Mouse (Mus musculus) thymus, postnatal 36 days (tissue): ENCODE measurements at regions not wholly inside any gene's neighbourhood (a gene's known extent, or its start where the extent isn't known, plus 50 kb on each side); places are given as distances from the start of the nearest gene placed in this dataset.

Experiments used
- DNase-seq, 2 experiments: peaks; one replicate each; pipeline ENCODE4 v3.0.0; 2022; ENCODE audit warnings: mixed read lengths in 2 of 2

DNA sequence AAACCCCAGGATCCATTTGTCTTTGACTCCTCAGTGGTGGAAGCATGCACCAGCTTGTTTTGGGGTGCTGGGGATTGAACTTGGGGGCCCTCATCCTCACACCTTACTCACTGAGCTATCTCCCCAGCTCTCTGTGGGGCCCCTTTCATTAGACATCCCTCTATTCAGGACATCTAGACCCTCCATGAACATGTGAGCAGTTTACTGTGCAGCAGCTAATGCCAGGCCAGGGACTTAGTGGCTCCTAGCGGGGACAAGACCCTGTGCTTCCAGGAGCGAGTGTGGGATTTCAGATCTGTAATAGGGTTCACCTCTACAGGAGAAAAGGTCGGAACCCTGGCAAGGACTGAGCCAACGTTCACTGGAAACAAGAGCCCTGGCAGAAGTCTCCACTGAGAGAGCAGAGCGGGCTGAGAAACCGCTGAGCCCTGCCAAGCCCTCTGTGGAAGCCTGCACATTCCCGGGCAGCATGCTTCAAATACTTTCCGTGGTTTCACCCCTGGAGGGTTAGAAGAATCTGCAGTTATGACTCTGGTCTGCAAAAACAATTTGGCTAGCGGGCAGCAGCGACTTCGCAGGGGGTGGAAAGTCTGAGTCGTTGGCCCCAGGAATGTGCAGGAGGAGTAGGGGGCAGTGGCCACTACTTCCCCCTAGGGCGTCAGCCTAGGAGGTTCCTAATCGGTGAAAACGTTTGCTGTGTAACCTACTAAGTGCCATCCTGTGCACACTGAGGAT, 125.6 kb downstream of the Smad6 start:
- no peak for DNase-seq

DNA sequence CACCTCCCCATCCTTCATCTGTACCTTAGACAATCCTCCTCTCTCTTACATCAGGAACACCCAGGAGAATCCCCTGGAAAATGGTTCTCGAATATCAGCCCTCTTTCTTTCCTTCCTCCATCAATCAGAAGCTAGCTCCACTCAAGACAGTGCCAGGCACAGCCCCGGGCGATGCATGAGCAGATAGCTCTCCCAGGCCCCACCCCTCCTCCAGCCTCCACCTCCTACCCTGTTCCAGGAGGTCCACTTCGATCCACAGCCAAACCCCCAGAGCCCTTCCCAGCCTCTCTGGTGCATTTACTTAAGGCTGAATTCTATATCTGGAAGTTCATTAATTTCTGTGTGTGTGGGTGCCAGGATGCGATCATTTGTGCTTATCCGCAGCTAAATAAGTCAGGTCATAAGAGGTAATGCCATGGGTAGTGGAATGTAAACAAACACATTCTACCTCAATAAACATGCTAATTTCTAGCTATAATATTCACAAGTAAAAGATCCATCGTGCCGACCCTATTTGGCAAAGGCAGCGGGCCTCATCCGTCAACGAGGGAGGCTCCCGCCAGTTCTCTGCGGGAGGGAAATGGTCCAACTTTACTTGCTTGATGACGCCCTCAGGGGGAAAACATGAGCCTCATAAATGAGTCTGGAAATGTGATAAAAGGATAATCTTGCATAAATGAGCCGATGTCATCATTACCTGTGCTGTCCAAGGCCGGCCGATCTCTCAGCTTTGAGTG, 129.5 kb downstream of the Smad6 start:
- DNase-seq: no peak

DNA sequence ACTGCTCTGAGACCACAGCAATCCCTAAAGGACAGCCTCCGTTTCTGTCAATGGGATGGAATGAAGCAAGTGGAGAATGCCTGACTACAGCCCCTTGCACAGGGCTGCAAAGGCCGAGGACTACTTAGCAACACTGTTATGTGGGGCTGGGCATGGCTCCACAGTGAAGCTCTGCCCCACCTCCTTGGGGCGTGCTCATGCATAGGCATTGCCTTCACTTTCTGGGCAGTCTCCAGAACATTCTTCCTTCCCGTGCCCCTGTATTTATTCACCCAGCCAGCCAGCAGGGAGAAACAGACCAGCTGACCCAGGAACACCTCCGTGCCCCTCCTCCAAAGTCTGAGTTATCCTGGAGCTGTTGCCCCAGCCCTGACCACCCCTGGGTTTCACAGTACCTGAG, 131.1 kb downstream of the Smad6 start:
- DNase-seq: no peak

DNA sequence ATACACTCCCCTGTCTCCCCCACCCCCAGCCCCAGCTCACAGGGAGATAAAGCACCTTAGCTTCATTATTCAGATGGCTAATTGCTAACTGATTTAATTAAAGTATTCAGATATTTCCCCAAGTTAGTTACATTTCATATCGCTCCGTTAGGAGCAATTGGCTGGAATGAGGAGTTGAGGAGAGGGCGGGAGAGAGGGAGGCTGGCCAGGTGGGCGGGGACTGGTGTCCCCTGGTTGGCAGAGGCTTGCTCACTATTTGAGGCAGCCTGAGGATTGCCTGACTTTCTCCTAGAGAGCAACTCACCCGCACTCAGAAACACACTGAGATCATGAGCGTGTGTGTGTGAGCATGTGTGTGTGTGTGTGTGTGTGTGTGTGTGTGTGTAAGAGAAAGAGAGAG, 131.8 kb upstream of the Smad3 start:
- DNase-seq: no peak

DNA sequence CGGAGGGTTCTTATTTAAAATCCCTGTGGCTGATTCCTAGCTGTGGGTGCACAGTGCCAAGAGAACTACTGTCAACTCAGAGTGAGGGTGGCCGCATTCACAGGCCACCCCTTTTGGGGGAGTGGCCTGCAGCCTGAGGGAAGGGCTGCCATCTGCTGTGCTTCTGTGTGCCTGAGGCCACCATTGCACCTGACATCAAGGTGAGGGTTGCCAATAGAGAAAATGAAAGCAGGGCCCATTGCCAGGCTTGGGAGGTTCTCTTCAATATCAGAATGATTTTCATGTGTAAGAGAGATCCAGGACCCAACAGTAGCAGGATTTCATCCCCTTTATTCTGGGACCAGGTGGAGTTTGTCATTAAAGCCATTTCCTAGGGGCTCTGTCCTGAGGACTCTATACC, 127.2 kb upstream of the Smad3 start:
- no peak for DNase-seq

DNA sequence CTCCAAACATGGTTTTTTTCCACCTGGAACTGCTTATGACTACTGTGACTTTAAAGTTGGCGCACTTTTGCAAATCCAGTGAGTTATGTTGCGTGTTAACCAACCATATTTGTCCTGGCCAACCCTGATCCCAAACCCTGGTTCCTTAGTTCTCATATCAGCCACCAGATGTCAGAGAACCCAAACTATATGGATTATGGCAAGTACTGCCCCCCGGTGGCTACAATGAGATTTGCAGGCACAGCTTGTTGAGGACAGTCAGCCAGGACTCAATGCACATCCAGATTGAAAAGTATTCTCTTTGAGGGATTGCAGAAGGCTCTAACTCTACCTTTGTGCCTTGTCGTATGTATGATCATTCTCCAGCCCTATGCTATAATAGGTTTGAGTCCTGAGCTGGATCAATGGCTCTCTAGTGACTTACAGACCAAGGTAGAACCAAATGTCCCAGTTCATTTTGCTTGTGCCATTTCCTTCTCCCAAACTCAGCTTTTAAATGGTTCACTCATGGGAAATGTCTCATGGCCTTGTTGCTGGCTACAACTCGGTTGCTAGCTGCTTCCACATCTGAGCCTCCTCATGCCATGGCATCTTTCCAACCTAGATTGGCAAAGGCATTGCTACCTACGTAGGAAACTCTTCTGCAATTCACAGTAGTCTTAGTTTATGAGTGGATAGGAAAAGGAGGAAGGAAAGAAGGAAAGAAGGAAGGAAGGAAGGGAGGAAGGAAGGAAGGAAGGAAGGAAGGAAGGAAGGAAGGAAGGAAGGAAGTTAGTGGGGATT, 126.1 kb upstream of the Smad3 start:
- peak; percentile 13 to 17 for DNase-seq

DNA sequence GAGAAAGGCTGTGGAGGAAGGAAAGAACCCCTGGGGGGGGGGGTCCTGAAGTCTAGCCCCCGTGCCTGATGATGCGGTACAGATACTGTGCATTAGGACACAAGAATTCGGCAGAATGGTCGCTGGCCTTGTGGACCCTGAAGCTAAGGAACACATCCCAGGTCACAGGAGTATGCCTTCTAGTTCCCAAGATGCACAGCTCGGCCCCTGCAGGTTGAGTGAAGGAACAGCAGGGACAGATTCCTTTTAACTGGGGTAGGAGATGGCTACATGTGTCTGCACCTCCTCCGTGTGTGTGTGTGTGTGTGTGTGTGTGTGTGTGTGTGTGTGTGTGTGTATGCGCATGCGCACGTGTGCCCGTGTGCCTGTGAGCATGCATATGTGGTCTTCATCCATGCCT, 123.9 kb upstream of the Smad3 start:
- DNase-seq: no peak

DNA sequence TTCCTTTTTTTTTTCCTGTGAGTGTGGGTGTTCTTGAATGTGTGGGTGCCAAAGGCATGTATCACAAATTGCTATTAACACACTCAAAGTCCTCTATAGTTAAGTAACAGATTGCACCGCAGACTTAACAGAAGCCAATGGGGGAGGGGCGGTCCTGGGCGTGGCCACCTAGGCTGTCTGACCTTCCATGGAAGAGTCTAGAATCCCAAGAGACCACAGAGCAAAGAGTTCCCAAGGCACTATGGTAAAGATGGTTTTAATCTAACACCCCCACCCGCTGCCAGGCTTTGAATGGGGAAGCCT, 123.4 kb upstream of the Smad3 start:
- DNase-seq: no peak

DNA sequence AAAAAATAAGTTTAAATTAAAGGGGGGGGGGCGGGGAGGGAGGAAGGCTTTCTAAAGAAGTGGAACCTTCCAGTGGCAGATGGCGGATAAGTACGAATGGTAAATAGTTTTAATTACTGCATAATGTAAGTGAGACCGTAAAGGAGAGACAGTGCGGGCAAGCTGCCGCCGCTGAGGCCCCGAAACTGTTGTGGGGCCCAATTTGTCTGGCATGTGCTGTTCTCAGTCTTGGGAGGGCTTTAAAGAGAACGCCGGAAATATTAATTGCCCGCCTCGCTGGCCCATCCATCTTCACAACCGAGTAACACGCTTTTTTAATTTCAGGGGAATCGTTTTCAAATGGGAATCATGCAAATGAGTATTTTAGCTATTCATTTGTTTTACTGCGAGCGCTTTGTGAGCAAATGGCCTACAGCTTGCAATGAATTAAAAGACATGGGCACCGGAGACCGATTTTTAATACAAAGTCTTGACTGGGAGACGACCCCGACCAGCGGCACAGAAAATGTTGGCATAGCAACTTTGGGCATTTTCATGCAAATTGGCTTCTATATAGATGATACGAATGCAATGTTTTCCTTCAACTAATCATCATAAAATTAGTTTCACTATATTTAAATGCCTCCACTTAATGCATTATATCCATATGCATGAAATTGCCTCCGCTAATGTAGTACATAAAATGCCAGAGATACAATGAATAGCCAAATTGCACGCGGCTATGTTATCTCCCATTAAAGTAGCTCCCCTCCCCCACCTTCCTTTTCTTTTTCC, 122.9 kb upstream of the Smad3 start:
- no peak for DNase-seq

DNA sequence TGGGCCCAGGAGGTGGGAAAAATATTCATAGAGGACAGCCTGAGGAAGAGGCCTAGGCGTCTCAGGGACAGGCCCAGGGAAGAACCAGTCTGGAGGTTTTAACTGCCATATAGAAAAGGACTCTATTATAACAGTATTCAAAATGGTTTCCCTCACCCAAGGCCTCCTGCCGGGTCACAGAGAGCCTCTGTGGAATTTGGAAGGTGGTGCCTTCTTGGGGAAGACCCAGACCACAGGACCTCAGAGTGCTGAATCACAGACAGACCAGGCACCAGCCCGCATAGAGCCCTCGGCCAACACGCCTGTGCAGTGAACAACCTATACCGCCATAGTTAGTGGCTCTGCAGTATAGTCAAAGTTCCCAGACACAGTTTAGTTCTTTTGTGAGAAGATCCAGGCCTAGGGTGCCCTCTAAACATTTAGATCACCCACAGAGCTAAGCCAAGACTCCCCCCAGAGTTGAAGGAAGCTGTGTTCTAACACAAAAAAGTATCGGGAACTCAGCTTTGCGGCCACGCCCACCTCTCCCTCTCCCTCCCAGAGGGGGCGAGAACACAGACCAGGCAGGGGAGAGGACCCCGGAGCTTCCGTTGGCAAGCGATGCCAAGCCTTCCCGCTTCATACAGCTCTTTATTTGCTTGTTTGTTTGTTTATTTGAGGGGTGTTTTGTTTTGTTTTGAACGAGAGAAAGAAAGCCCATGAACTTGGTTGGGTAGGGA, 122.1 kb upstream of the Smad3 start:
- DNase-seq: peak; percentile 8 to 36

DNA sequence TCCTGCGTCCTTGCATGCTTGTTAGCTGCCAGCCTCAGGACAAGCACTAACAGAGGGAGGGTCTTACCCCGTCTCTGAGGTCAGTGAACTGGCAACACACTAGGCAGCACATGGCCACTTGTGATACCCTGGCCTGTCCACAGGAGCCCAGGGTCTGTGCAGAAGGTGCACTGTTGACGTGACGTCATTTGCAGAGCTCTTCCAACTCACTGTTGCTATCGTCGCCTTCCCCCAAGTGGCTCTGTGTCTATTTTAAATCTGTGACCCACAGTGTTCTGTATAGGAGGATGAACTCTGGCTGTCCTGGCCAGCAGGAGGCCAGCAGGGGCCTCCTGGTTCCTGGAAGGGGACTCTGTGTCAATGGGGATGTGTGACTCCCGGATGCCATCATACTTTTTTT, 120.1 kb upstream of the Smad3 start:
- no peak for DNase-seq

DNA sequence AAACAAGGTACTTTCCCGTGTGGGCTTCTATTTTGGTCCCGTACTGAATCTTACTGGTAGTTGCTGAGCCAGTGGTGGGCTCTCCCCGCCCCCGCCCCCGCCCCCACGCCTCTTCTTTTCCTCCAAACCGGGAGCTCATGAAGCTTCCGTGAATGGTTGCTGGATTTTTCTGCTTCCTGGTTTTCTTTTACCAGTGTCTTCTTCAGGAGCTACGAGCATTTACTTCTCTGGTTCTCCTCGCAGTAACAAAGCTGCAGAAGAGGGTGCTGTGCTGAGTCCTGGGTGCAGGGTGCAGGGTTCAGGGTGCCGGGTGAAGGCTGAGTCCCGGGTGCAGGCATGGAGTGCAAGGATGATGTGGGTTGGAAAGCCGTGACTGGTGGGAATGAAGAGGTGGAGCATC, 119.1 kb upstream of the Smad3 start:
- DNase-seq: no peak

DNA sequence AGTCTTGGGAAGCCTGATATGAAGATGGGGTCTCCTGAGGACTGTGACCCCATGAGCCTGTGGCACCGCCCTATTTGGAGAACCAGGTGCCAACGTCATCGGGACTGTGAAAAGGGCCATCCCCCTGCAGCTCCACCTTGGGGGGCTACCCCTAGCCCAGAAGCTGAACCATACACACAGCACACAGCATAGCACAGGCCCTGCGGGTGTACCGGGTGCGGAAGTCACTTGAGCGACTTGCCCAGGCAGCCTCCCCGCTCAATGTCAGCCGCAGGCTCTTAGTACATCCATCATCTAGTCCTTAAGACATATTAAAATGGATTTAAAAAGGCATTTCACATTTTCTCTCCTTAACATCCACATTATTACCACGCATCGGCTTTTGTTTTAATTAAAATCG, 118.2 kb upstream of the Smad3 start:
- DNase-seq: no peak

DNA sequence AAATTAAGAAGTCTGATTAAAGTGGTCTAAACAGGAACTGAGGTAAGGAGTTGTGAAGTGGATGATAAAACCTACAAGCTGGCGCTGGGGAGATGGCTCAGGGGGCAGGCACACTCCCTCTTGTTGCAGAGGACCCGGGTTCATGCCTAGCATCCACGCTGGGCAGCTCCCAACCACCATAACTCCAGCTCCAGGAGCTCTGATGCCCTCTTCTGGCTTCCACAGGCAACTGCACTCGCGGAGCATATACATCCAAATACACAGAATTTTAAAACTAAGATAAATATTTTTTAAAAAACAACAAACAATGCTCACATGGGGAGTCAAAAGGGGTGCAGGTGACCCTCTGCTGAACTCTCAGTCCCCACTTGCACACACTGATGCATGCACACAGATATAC, 117.4 kb upstream of the Smad3 start:
- no peak for DNase-seq

DNA sequence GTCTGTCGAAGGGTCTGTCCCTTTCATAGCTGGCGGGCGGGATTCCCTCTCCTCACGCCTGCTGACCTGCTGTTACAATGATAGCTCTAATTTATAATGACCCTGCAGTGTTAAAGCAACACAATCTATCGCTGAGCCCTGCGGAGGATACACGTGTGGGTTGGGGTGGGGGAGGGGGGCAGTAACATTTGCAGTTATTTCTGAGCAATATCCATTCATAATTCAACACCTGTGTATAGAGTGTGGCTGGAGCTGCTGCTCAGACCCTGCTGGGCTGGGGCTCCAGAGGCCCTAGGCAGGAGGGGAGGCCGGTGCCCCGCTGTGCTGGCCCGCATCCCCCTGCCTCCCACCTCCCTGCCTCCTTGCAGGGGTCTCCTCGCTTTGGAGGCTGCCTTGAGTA, 106.6 kb upstream of the Smad3 start:
- DNase-seq: no peak

DNA sequence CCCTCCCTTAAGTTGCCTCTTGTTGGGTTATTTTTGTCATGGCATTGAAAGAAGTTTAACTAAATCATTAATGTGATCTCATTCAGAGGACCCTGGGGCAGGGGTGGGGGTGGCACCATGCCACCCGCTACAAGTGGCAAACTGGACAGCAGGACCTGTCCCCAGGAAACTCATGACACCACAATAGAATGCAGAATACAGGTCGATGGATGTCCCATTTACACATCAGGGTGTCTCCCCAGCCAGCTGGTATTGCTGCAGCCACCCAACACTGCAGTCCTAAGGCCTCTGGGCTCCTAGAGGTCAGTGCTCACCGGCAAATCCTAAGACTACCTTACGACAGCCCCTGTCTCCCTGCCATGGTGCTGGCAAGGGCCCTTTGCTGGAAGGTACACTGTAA, 105.5 kb upstream of the Smad3 start:
- no peak for DNase-seq

DNA sequence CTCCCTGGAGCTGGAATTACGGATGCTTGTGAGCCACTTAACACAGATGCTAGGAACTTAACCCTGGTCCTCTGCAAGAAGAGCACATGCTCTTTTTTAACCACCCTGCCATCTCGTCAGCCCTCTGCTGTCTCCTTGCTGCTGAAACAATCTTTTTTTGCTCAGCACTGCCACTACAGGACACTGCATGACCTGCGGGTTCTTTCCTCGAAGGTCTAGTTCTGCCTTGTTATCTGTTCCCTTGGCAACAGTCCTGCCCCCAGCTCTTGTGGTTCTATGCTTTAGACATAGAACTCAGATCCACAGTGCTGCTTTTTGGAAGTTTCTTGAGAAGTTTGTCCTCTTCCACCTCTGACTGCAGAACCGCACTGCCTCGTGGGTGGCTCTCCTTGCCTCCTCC, 104.6 kb upstream of the Smad3 start:
- DNase-seq: no peak

DNA sequence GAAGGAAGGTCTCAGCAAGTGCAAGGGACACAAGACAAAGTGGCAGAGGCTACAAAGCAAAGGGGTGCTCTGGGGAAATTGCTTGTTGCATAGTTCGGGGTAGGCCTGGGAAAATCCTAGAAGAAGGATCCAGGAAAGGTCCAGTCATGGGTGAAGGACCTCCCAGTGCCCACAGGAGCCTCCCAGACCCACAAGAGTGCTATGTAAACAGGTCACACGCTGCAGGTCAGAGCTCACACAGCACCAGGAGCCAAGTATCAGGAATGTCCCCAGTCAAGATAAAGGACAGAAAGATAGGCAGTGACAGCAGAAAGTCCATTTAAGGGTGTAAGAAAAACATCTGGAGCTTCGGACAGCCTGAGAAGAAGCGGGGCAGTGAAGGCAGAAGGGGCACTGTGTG, 103.6 kb upstream of the Smad3 start:
- DNase-seq: no peak

DNA sequence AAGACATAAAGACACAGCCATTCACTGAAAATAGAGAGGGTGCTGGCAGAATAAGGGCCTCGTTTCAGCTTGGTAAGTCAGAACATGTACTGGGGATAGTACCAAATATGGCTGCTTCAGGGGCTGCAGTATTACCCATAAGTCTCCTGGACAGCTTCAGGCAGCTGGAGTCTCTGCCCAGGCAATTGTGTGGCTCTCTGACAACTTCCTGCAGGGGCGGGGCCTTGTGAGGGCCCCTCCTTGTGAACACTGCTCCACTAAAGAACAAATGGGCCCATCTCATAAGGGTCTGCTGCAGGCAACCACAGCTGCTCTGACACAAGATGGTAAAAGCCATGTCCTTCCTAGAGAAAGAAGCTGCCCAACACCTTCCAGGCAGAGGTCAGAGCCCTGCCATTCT, 102.4 kb upstream of the Smad3 start:
- no peak for DNase-seq

DNA sequence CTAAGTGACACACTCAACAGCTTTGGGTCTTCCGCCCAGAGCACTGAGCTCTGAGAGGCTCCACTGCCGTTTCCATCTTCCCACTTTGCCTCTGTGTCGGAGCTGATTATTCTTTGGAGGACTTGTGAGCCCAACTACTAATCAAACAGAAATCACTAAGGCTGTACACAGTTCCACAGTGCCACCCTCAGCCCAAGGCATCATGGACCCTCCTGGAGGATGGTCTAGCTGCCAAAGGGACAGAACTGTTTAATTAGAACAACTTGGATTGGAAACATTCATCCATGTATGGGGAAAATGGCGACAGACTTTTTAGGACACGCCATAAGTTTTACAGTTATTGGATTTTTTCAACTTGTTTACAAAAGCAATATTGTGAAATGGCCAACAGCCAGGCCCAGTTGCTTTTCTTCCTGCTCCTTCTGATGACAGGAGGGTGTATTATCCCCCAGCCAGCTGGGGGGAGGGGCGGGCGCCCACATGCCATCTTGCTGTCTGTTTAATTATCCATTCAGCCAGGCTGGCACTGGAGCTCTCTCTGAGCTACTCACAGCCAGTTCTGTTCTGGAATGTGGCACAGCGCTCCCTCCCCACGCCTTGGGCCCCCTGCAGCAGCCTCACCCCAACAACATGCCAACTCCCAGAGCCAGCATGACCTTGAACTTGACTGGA, 98.4 kb upstream of the Smad3 start:
- no peak for DNase-seq

DNA sequence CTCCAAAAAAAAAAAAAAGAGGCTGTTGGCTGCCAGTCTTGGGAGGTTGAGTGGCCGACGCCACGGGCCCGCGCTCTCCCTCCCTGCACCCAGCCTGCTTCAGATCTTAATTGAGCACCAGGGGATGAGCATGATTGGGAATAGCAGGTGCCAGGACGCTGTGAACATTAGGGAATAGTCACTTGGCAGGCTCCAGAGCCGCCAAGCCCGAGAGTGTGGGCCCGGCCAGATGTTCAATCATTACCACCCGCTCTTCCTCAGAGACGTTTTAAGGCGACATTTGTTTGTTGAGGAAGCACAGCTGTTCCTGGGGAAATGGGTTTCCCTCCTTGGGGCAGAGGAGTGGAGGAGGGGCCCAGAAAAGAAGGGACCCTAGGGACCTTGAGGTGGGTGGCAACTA, 94.0 kb upstream of the Smad3 start:
- no peak for DNase-seq

DNA sequence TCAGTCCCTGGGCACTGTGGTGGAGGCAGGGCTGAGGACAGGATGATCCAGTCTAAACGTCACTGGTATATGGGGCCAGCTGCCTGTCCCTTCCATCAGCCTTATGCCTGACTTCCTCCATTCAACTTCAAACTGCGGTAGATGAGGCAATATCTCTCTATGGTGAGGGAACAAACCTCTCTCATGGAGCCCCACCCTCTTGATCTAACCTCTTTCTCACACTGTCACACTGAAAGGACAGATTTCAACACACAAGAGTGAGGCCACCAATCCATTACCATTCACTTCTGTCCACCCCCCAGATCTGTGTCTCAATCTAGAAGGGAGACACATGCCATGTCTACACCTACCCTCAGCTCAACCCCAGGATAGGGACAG, 92.5 kb upstream of the Smad3 start:
- no peak for DNase-seq
